9 mouse cellular contexts compared by ENCODE assay signal in genomic region chr10:85481106-85481505, GRCm38 (mm10).
A peak's percentile ranks its signal among the peaks of the same experiment; 100 is the strongest.
DNase-seq lines count a peak whose midpoint lies in the region; ATAC-seq and TF ChIP-seq lines count a peak whose summit lies in the region.
"Had no signal": no experiment of that assay in that cellular context is flagged by ENCODE, and none has a peak within 500 bp of the region (broad histone marks: within the 10 kb centered on the region; RNA-seq: fewer than 3 reads in every experiment).

No protein-coding gene starts in this region.

- peaks cover 36% of the 10 kb centered on the region for H3K4me1 ChIP-seq in neural tube, embryonic 15.5 days
- H3K4me1 ChIP-seq in limb, embryonic 14.5 days (ENCODE audit: control insufficient read depth, insufficient read depth, low read length), result peaks cover 26% of the 10 kb centered on the region
- peaks cover 23% of the 10 kb centered on the region for H3K4me1 ChIP-seq in forebrain, embryonic 13.5 days

- no peak overlapping the region for H3K9ac ChIP-seq in neural tube, embryonic 15.5 days (replicated peaks)
- H3K9ac ChIP-seq in limb, embryonic 14.5 days (ENCODE audit: low read depth, low read length, severe bottlenecking), result no peak overlapping the region
- H3K9ac ChIP-seq in forebrain, embryonic 13.5 days, result no peak overlapping the region
- H3K9ac ChIP-seq: forebrain, embryonic 15.5 days had no signal

- H3K27ac ChIP-seq in neural tube, embryonic 15.5 days (replicated peaks), result peak overlapping the region; percentile 45
- no peak overlapping the region for H3K27ac ChIP-seq in limb, embryonic 14.5 days (replicated peaks; ENCODE audit: low read depth, low read length)
- no peak overlapping the region for H3K27ac ChIP-seq in forebrain, embryonic 13.5 days
- H3K27ac ChIP-seq: forebrain, embryonic 15.5 days had no signal

- DNase-seq in heart, adult 18-20 months, result peak; percentile 42 to 51
- no peak for DNase-seq in heart, postnatal 25 days (ENCODE audit: low spot score)
- DNase-seq in neural tube, embryonic 10.5 days (ENCODE audit: extremely low spot score, low spot score), result no peak
- peak; percentile 59 for DNase-seq in limb, embryonic 14.5 days (ENCODE audit: low spot score)
- no peak for DNase-seq in layer of hippocampus, postnatal 36 days
- no peak for DNase-seq in left cerebral cortex, adult 8-10 months (ENCODE audit: low spot score in 2 of 2)

- ATAC-seq in neural tube, embryonic 15.5 days (ENCODE audit: low FRiP score), result no peak
- no peak for ATAC-seq in limb, embryonic 14.5 days (ENCODE audit: low FRiP score, low read depth)
- ATAC-seq in forebrain, embryonic 13.5 days, result no peak

- no peaks in the 10 kb centered on the region for H3K27me3 ChIP-seq in neural tube, embryonic 15.5 days (replicated peaks)
- no peaks in the 10 kb centered on the region for H3K27me3 ChIP-seq in limb, embryonic 14.5 days (ENCODE audit: control insufficient read depth, insufficient read depth, low read length)
- no peaks in the 10 kb centered on the region for H3K27me3 ChIP-seq in forebrain, embryonic 13.5 days
- H3K27me3 ChIP-seq: forebrain, embryonic 15.5 days had no signal

- no peaks in the 10 kb centered on the region for H3K36me3 ChIP-seq in neural tube, embryonic 15.5 days
- H3K36me3 ChIP-seq in limb, embryonic 14.5 days (ENCODE audit: control insufficient read depth, insufficient read depth, low read length), result no peaks in the 10 kb centered on the region
- H3K36me3 ChIP-seq in forebrain, embryonic 13.5 days (ENCODE audit: poor library complexity, severe bottlenecking), result no peaks in the 10 kb centered on the region
- H3K36me3 ChIP-seq: forebrain, embryonic 15.5 days had no signal

- H3K9me3 ChIP-seq in neural tube, embryonic 15.5 days (replicated peaks), result no peaks in the 10 kb centered on the region
- no peaks in the 10 kb centered on the region for H3K9me3 ChIP-seq in limb, embryonic 14.5 days (ENCODE audit: control insufficient read depth, low read length)
- no peaks in the 10 kb centered on the region for H3K9me3 ChIP-seq in forebrain, embryonic 13.5 days (replicated peaks)
- H3K9me3 ChIP-seq: forebrain, embryonic 15.5 days had no signal

- TF ChIP-seq POLR2A in limb, embryonic 14.5 days (IDR thresholded peaks at IDR 0.05; ENCODE audit: borderline replicate concordance, extremely low read depth, insufficient read depth, insufficient read length), result no peak

- H3K4me3 ChIP-seq in neural tube, embryonic 15.5 days (replicated peaks), result no peak overlapping the region
- no peak overlapping the region for H3K4me3 ChIP-seq in limb, embryonic 14.5 days (replicated peaks; ENCODE audit: low read length)
- no peak overlapping the region for H3K4me3 ChIP-seq in forebrain, embryonic 13.5 days
- H3K4me3 ChIP-seq: forebrain, embryonic 15.5 days had no signal

- 39% methylated on average over 3 of the region's 3 CpGs for WGBS in neural tube, embryonic 15.5 days
- WGBS in limb, embryonic 14.5 days, result 17% methylated on average over 3 of the region's 3 CpGs
- WGBS in forebrain, embryonic 13.5 days, result 46% methylated on average over 3 of the region's 3 CpGs

- intact Hi-C loops in heart, postnatal 25 days (cut with DNase I), result no loop called here

- no peak overlapping the region for H3K4me2 ChIP-seq in neural tube, embryonic 15.5 days
- H3K4me2 ChIP-seq in limb, embryonic 14.5 days (replicated peaks; ENCODE audit: low read depth, low read length, severe bottlenecking), result no peak overlapping the region
- H3K4me2 ChIP-seq in forebrain, embryonic 13.5 days, result no peak overlapping the region
- H3K4me2 ChIP-seq: forebrain, embryonic 15.5 days had no signal

Comparison
In these comparisons a context has a peak if more than half of its experiments do, and no peak if none do; other contexts are left out.
1. DNase-seq: peak in heart, adult 18-20 months (2 of 2) and limb, embryonic 14.5 days (single experiment); none in heart, postnatal 25 days (single experiment), neural tube, embryonic 10.5 days (single experiment), layer of hippocampus, postnatal 36 days (0 of 2) and left cerebral cortex, adult 8-10 months (0 of 2).